Mouse (Mus musculus) liver, postnatal 0 days (tissue): ENCODE results near the gene Gna11.

Experiments
- CTCF ChIP-seq: sonication (generic); IDR thresholded peaks from 2 replicates; pipeline ENCODE4 v1.5.1; 2016; ENCODE audit warnings: antibody characterized with exemption, low read depth
- EP300 ChIP-seq: IDR thresholded peaks from 2 replicates; pipeline ENCODE4 v1.6.1; 2016; ENCODE audit warnings: antibody characterized with exemption, low read depth, mild to moderate bottlenecking

DNA sequence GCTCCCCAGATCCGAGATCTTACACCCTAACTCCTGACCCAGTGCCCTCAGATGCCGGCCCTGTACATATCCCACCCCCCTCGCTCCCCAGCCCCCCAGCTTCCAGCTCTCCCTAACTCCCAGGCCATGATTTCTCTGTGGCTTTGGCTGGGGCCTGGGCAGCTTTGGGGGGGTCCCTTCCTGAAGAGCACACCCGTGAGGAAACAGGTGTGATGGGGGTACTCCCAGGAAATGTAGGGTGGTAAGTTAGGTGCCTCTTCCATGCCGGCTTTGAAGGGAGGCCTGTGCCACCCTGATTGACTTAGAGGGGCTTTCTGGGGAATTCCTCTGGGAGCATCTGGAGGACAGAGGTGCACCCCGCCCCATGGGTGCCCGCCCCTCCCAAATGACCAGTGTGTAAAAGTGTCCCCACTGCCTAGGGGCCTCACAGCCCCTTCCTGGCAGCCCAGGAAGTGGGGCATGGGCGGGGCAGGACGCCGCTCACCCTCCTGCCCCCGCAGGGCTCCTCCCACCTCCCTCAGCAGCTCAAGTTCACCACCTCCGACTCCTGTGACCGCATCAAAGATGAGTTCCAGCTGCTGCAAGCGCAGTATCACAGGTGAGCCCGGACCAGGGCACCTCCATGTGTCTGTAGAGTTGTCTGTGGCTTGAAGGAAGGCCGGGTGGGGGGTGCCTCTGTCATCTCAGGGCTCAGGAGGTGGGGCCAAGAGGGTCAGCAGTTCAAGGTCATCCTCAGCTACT, 15.9 kb upstream of the Gna11 start:
- TF ChIP-seq CTCF (no peak), EP300 (no peak)
